ENCODE assay signal across 15 mouse cellular contexts in genomic region chr5:114045134-114045533, GRCm38 (mm10). TPM values are rescaled to one million over a fixed set of nuclear protein-coding genes. Genes with fewer than 3 reads are reported as not detected.
DNase-seq lines count a peak whose midpoint lies in the region; ATAC-seq and TF ChIP-seq lines count a peak whose summit lies in the region.
"Had no signal": no experiment of that assay in that cellular context is flagged by ENCODE, and none has a peak within 500 bp of the region (broad histone marks: within the 10 kb centered on the region; RNA-seq: fewer than 3 reads in every experiment).

No protein-coding gene starts in this region.

- H3K36me3 ChIP-seq in hindbrain, postnatal 0 days (ENCODE audit: insufficient read depth, low read length): peaks cover 12% of the 10 kb centered on the region; the same call in 1 of the 2 replicates
- H3K36me3 ChIP-seq in hindbrain, embryonic 16.5 days (ENCODE audit: control insufficient read depth, insufficient read depth, low read length): 0 out of 2 replicates have a peak, but pooled peaks cover 3% of the 10 kb centered on the region
- no peaks in the 10 kb centered on the region for H3K36me3 ChIP-seq in midbrain, embryonic 11.5 days (ENCODE audit: control insufficient read depth, insufficient read depth, low read length)
- H3K36me3 ChIP-seq in midbrain, embryonic 15.5 days (replicated peaks): peaks cover 31% of the 10 kb centered on the region; the same call in 1 of the 2 replicates
- H3K36me3 ChIP-seq in splenic B cell, adult 2 months (ENCODE audit: control insufficient read depth, insufficient read depth, low read length, poor library complexity, severe bottlenecking): no peaks in the 10 kb centered on the region

- H3K9me3 ChIP-seq in hindbrain, postnatal 0 days (ENCODE audit: low read length): no peaks in the 10 kb centered on the region
- H3K9me3 ChIP-seq in hindbrain, embryonic 16.5 days (ENCODE audit: control insufficient read depth, low read length): no peaks in the 10 kb centered on the region
- H3K9me3 ChIP-seq in midbrain, embryonic 11.5 days (ENCODE audit: control insufficient read depth, low read length): no peaks in the 10 kb centered on the region
- H3K9me3 ChIP-seq in midbrain, embryonic 15.5 days: no peaks in the 10 kb centered on the region
- H3K9me3 ChIP-seq: hindbrain, embryonic 15.5 days had no signal

- TF ChIP-seq CTCF in hindbrain, postnatal 0 days (IDR thresholded peaks at IDR 0.05; ENCODE audit: low read depth): peak; percentile 56

- H3K4me1 ChIP-seq in hindbrain, postnatal 0 days (ENCODE audit: insufficient read depth, low read length): no peaks in the 10 kb centered on the region
- H3K4me1 ChIP-seq in hindbrain, embryonic 16.5 days (ENCODE audit: control insufficient read depth, insufficient read depth, low read depth, low read length): no peaks in the 10 kb centered on the region
- H3K4me1 ChIP-seq in midbrain, embryonic 11.5 days (ENCODE audit: control insufficient read depth, insufficient read depth, low read length): peaks cover 2% of the 10 kb centered on the region; the same call in 1 of the 2 replicates
- no peaks in the 10 kb centered on the region for H3K4me1 ChIP-seq in midbrain, embryonic 15.5 days

- H3K4me3 ChIP-seq in hindbrain, postnatal 0 days (ENCODE audit: low read length): no peak overlapping the region
- H3K4me3 ChIP-seq in hindbrain, embryonic 16.5 days (ENCODE audit: low read length): no peak overlapping the region
- no peak overlapping the region for H3K4me3 ChIP-seq in midbrain, embryonic 11.5 days (ENCODE audit: low read depth, low read length)
- H3K4me3 ChIP-seq in midbrain, embryonic 15.5 days: no peak overlapping the region
- H3K4me3 ChIP-seq: erythroblast, embryonic 14.5 days; hindbrain, embryonic 15.5 days; megakaryocyte, embryonic 14.5 days had no signal

- H3K9ac ChIP-seq in hindbrain, postnatal 0 days (replicated peaks; ENCODE audit: low read length): no peak overlapping the region
- H3K9ac ChIP-seq in hindbrain, embryonic 16.5 days (ENCODE audit: low read depth, low read length): no peak overlapping the region
- H3K9ac ChIP-seq in midbrain, embryonic 11.5 days (ENCODE audit: low read length): no peak overlapping the region
- H3K9ac ChIP-seq in midbrain, embryonic 15.5 days: no peak overlapping the region
- H3K9ac ChIP-seq: hindbrain, embryonic 15.5 days had no signal

- no peaks in the 10 kb centered on the region for H3K27me3 ChIP-seq in hindbrain, postnatal 0 days (ENCODE audit: insufficient read depth, low read length)
- H3K27me3 ChIP-seq in hindbrain, embryonic 16.5 days (replicated peaks; ENCODE audit: control insufficient read depth, insufficient read depth, low read length): no peaks in the 10 kb centered on the region
- no peaks in the 10 kb centered on the region for H3K27me3 ChIP-seq in midbrain, embryonic 11.5 days (ENCODE audit: control insufficient read depth, insufficient read depth, low read length)
- no peaks in the 10 kb centered on the region for H3K27me3 ChIP-seq in midbrain, embryonic 15.5 days (replicated peaks)
- no peaks in the 10 kb centered on the region for H3K27me3 ChIP-seq in splenic B cell, adult 2 months (ENCODE audit: control insufficient read depth, insufficient read depth, low read length, poor library complexity, severe bottlenecking)
- H3K27me3 ChIP-seq: hindbrain, embryonic 15.5 days had no signal

- ATAC-seq in hindbrain, postnatal 0 days: no peak
- no peak for ATAC-seq in hindbrain, embryonic 16.5 days
- ATAC-seq in midbrain, embryonic 11.5 days (ENCODE audit: low FRiP score): no peak
- ATAC-seq in midbrain, embryonic 15.5 days (replicated peaks): no peak

- DNase-seq in hindbrain, postnatal 0 days (ENCODE audit: low spot score): peak; percentile 40
- peak; percentile 19 for DNase-seq in midbrain, embryonic 11.5 days (ENCODE audit: low spot score, missing footprints)
- peak; percentile 17 for DNase-seq in c-Kit-negative CD71-positive TER-119-positive erythroid progenitor cells, embryonic 14.5 days (ENCODE audit: low read depth, low spot score)
- DNase-seq in splenic B cell, adult 2 months (ENCODE audit: low read depth, low spot score): peak; percentile 61
- no peak for DNase-seq in frontal cortex, adult 2 months (ENCODE audit: extremely low spot score in 1 of 2, low spot score in 1 of 2)
- no peak for DNase-seq in right cerebral cortex, adult 18-20 months
- DNase-seq: gastrocnemius, postnatal 25 days; thymus, postnatal 36 days had no signal

- no peak overlapping the region for H3K4me2 ChIP-seq in hindbrain, postnatal 0 days (ENCODE audit: low read depth, low read length)
- no peak overlapping the region for H3K4me2 ChIP-seq in hindbrain, embryonic 16.5 days (ENCODE audit: low read length)
- H3K4me2 ChIP-seq in midbrain, embryonic 11.5 days: no peak overlapping the region
- H3K4me2 ChIP-seq in midbrain, embryonic 15.5 days: no peak overlapping the region
- H3K4me2 ChIP-seq: hindbrain, embryonic 15.5 days had no signal

- no peak overlapping the region for H3K27ac ChIP-seq in hindbrain, postnatal 0 days
- no peak overlapping the region for H3K27ac ChIP-seq in hindbrain, embryonic 16.5 days (ENCODE audit: low read depth, low read length)
- no peak overlapping the region for H3K27ac ChIP-seq in midbrain, embryonic 11.5 days (ENCODE audit: low read depth, low read length)
- H3K27ac ChIP-seq in midbrain, embryonic 15.5 days: no peak overlapping the region
- H3K27ac ChIP-seq: hindbrain, embryonic 15.5 days had no signal

- 81% methylated on average over 1 of the region's 1 CpGs for WGBS in hindbrain, postnatal 0 days
- WGBS in hindbrain, embryonic 16.5 days: 76% methylated on average over 1 of the region's 1 CpGs
- 74% methylated on average over 1 of the region's 1 CpGs for WGBS in midbrain, embryonic 11.5 days
- WGBS in midbrain, embryonic 15.5 days: 78% methylated on average over 1 of the region's 1 CpGs

RNA-seq across cellular contexts. Expression of gene Usp30, which starts 20.1 kb away (rescaled TPM):
- 47.2 and 54.9 TPM in 2 replicates for total RNA-seq in hindbrain, postnatal 0 days (2014; rRNA removed)
- 17.6 and 18.0 TPM in 2 replicates for polyA plus RNA-seq in hindbrain, postnatal 0 days (2015; fragmentation: Nextera tagmentation; extraction: Ambion mirVana)
- polyA plus RNA-seq in hindbrain, embryonic 16.5 days (2015; fragmentation: Nextera tagmentation; extraction: Ambion mirVana): 18.6 and 20.7 TPM in 2 replicates
- 9.8 and 11.0 TPM in 2 replicates for polyA plus RNA-seq in midbrain, embryonic 11.5 days (2014; fragmentation: Nextera tagmentation; extraction: Ambion mirVana)
- 20.7 and 22.1 TPM in 2 replicates for polyA plus RNA-seq in midbrain, embryonic 15.5 days (2015; fragmentation: Nextera tagmentation; extraction: Ambion mirVana)
- 31.5 and 34.5 TPM in 2 replicates for polyA plus RNA-seq in frontal cortex, adult 2 months (2012; rRNA removed)

RNA-seq across cellular contexts. Expression of gene Dao, which starts 41.6 kb away (rescaled TPM):
- total RNA-seq in hindbrain, postnatal 0 days (2014; rRNA removed): 0.84 TPM in 1 of 2 replicates, not detected in the other
- polyA plus RNA-seq in hindbrain, postnatal 0 days (2015; fragmentation: Nextera tagmentation; extraction: Ambion mirVana): 0.14 TPM in 1 of 2 replicates, not detected in the other
- not detected in 2 replicates for polyA plus RNA-seq in hindbrain, embryonic 16.5 days (2015; fragmentation: Nextera tagmentation; extraction: Ambion mirVana)
- polyA plus RNA-seq in midbrain, embryonic 11.5 days (2014; fragmentation: Nextera tagmentation; extraction: Ambion mirVana): not detected in 2 replicates
- polyA plus RNA-seq in midbrain, embryonic 15.5 days (2015; fragmentation: Nextera tagmentation; extraction: Ambion mirVana): not detected in 2 replicates
- 0.15 and 0.18 TPM in 2 replicates for polyA plus RNA-seq in frontal cortex, adult 2 months (2012; rRNA removed)
- total RNA-seq: gastrocnemius, postnatal 25 days; left cerebral cortex, postnatal 25 days; neutrophil, adult 5-6 weeks had no signal
- polyA plus RNA-seq: erythroblast, embryonic 14.5 days had no signal

RNA-seq across cellular contexts. Expression of gene Svop, which starts 46.2 kb away (rescaled TPM):
- total RNA-seq in hindbrain, postnatal 0 days (2014; rRNA removed): 159 and 173 TPM in 2 replicates
- 73.8 and 81.3 TPM in 2 replicates for polyA plus RNA-seq in hindbrain, postnatal 0 days (2015; fragmentation: Nextera tagmentation; extraction: Ambion mirVana)
- polyA plus RNA-seq in hindbrain, embryonic 16.5 days (2015; fragmentation: Nextera tagmentation; extraction: Ambion mirVana): 97.2 and 98.7 TPM in 2 replicates
- 21.2 TPM in 2 replicates for polyA plus RNA-seq in midbrain, embryonic 11.5 days (2014; fragmentation: Nextera tagmentation; extraction: Ambion mirVana)
- polyA plus RNA-seq in midbrain, embryonic 15.5 days (2015; fragmentation: Nextera tagmentation; extraction: Ambion mirVana): 104 and 115 TPM in 2 replicates
- 105 and 113 TPM in 2 replicates for polyA plus RNA-seq in frontal cortex, adult 2 months (2012; rRNA removed)
- total RNA-seq: gastrocnemius, postnatal 25 days; neutrophil, adult 5-6 weeks had no signal
- polyA plus RNA-seq: erythroblast, embryonic 14.5 days had no signal

RNA-seq across cellular contexts. Expression of gene Ssh1, which starts 51.4 kb away (rescaled TPM):
- total RNA-seq in hindbrain, postnatal 0 days (2014; rRNA removed): 12.4 and 14.5 TPM in 2 replicates
- polyA plus RNA-seq in hindbrain, postnatal 0 days (2015; fragmentation: Nextera tagmentation; extraction: Ambion mirVana): 9.7 and 11.6 TPM in 2 replicates
- 9.6 and 13.2 TPM in 2 replicates for polyA plus RNA-seq in hindbrain, embryonic 16.5 days (2015; fragmentation: Nextera tagmentation; extraction: Ambion mirVana)
- 18.8 and 20.8 TPM in 2 replicates for polyA plus RNA-seq in midbrain, embryonic 11.5 days (2014; fragmentation: Nextera tagmentation; extraction: Ambion mirVana)
- 11.7 and 15.1 TPM in 2 replicates for polyA plus RNA-seq in midbrain, embryonic 15.5 days (2015; fragmentation: Nextera tagmentation; extraction: Ambion mirVana)
- polyA plus RNA-seq in frontal cortex, adult 2 months (2012; rRNA removed): 12.1 and 12.5 TPM in 2 replicates

Comparison
In these comparisons a context has a peak if more than half of its experiments do, and no peak if none do; other contexts are left out.
1. DNase-seq: peak in hindbrain, postnatal 0 days (single experiment), midbrain, embryonic 11.5 days (single experiment), c-Kit-negative CD71-positive TER-119-positive erythroid progenitor cells, embryonic 14.5 days (single experiment) and splenic B cell, adult 2 months (single experiment); none in frontal cortex, adult 2 months (0 of 2) and right cerebral cortex, adult 18-20 months (single experiment).